Mouse (Mus musculus) brain, embryonic 18.5 days (tissue): ENCODE measurements at regions not wholly inside any gene's neighbourhood (a gene's known extent, or its start where the extent isn't known, plus 50 kb on each side); places are given as distances from the start of the nearest gene placed in this dataset.
A peak's percentile ranks its signal among the peaks of the same experiment; 100 is the strongest.
"Not testable (repeated sequence)": the region's sequence is repeated elsewhere in the genome, so short reads cannot be mapped to it uniquely, and the experiment has no call there.

Experiments used
- DNase-seq: peaks from one replicate; pipeline ENCODE4 v3.0.0-alpha.2; 2012; ENCODE audit warnings: low read depth, low spot score

- DNase-seq: no peak
Measured at GRCm38 (mm10) chr9:41914611-41915010, 209.5 kb downstream of the Sorl1 start.

GRCm38 (mm10) chr9:41913911-41914310, 210.2 kb downstream of the Sorl1 start:
- no peak for DNase-seq

GRCm38 (mm10) chr9:41912482-41912881, 211.6 kb downstream of the Sorl1 start:
- DNase-seq: no peak

- DNase-seq: no peak
Measured at GRCm38 (mm10) chr9:41900606-41900974, 223.5 kb downstream of the Sorl1 start.

GRCm38 (mm10) chr9:41899766-41900605, 224.1 kb downstream of the Sorl1 start:
- DNase-seq: no peak

- no peak for DNase-seq
Measured at GRCm38 (mm10) chr9:41895106-41895505, 229.0 kb downstream of the Sorl1 start.

GRCm38 (mm10) chr9:41892841-41893240, 231.3 kb downstream of the Sorl1 start:
- DNase-seq: no peak

GRCm38 (mm10) chr9:41891206-41891605, 232.9 kb downstream of the Sorl1 start:
- peak; percentile 49 for DNase-seq

- DNase-seq: peak; percentile 84
Measured at GRCm38 (mm10) chr9:41890273-41891141, 233.6 kb downstream of the Sorl1 start.

GRCm38 (mm10) chr9:41889568-41890272, 234.4 kb downstream of the Sorl1 start:
- DNase-seq: no peak

- DNase-seq: no peak
Measured at GRCm38 (mm10) chr9:41888616-41889150, 235.4 kb downstream of the Sorl1 start.

- not testable (repeated sequence) for DNase-seq
Measured at GRCm38 (mm10) chr9:41886456-41886855, 237.6 kb downstream of the Sorl1 start.

GRCm38 (mm10) chr9:41880457-41880856, 243.6 kb downstream of the Sorl1 start:
- DNase-seq: no peak

GRCm38 (mm10) chr9:41879080-41879479, 245.0 kb downstream of the Sorl1 start:
- no peak for DNase-seq

GRCm38 (mm10) chr9:41861136-41861535, 263.0 kb downstream of the Sorl1 start:
- DNase-seq: no peak

- peak; percentile 58 for DNase-seq
Measured at GRCm38 (mm10) chr9:41860681-41861080, 263.4 kb downstream of the Sorl1 start.

- DNase-seq: no peak
Measured at GRCm38 (mm10) chr9:41859780-41860179, 264.3 kb downstream of the Sorl1 start.

GRCm38 (mm10) chr9:41852099-41852498, 272.0 kb downstream of the Sorl1 start:
- no peak for DNase-seq

GRCm38 (mm10) chr9:41849628-41850326, 274.3 kb downstream of the Sorl1 start:
- DNase-seq: no peak

- DNase-seq: no peak
Measured at GRCm38 (mm10) chr9:41844616-41845015, 279.5 kb downstream of the Sorl1 start.
